Mouse (Mus musculus) 3T3-L1 (cell line): Measurements from ENCODE around the gene Col6a1.

Experiments used
- DNase-seq: peaks from one replicate; pipeline ENCODE4 v3.0.0-alpha.2; 2015; ENCODE audit warnings: low read depth, low spot score

Gene Col6a1

GRCm38 (mm10) chr10:76680758-76681650 is 45.0 kb downstream of the Col6a1 start:
- DNase-seq, result no peak

DNA sequence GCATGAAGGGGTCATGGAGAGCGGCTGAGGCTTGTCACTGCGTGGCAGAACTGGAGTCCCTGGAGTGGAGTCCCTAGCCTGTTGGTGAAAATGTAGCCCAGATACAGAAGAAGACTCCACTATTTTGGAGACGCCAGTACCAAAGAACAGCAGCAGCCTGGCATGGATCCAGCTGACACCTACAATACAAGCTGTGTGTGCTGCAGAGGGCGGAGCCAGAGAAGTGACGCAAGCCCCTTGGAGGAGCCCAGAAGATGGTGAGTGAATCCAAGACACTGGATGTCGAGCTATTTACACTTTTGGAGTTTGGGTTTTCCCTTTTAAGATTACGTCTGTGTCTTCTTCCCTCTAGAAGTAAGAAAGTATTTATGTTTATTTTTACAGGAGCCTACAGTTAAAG is 47.8 kb downstream of the Col6a1 start:
- peak; percentile 40 for DNase-seq

- no peak for DNase-seq
Observed at GRCm38 (mm10) chr10:76675268-76675667, 50.7 kb downstream of the Col6a1 start.

- no peak for DNase-seq
Observed at GRCm38 (mm10) chr10:76674581-76674980, 51.4 kb downstream of the Col6a1 start.

GRCm38 (mm10) chr10:76671939-76672338 is 54.0 kb downstream of the Col6a1 start:
- DNase-seq, result no peak

DNA sequence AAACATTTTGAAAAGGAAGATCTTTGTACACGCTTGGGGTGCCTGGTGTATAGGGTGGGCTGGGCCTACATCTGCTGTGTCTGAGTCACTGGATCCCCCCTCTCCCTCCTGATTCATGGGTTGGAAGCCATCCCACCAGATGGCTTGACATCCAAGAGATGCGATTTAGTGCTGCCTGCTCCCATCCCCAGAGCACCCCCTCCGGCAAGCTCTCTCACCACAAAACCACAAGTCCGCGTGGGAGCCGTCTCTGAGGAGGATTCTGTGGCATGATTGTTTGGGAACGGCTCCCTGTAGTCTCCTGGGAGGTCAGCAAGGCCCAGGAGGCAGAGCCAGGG is 57.1 kb downstream of the Col6a1 start:
- DNase-seq, result peak; percentile 99

DNA sequence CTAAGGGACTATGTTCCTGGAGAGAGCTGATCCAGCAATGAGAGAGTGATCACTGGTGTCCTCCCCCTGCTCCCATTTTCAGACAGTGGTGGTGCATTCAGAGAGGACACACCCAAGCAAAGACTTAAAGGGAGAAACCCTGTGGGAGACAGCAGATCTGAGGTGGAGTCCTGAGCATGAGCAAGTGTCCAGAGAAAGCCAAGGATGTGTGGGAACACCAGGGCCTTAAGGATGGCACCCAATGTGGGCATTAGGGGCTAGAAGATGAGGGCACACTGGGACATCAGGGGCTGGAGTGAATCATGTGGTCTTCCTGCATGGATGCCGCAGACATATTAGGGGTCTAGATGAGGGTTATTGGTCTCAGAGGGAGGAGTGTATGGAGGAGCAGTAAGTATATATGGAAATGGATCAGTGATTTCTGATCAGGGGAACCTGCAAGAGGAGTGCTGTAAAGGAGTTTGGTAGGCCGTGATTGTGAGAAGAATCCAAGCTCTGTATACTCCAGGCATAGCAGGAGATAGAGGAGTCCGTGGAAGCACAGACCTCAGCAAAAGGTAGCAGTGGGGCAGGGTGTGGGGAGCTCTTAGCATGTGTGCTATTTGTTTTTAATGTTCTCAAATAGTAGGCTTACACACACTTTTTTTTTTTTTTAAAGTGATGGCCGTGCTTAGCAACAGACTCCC is 57.6 kb downstream of the Col6a1 start:
- DNase-seq, result no peak

GRCm38 (mm10) chr10:76667197-76667805 is 58.7 kb downstream of the Col6a1 start:
- DNase-seq, result no peak

DNA sequence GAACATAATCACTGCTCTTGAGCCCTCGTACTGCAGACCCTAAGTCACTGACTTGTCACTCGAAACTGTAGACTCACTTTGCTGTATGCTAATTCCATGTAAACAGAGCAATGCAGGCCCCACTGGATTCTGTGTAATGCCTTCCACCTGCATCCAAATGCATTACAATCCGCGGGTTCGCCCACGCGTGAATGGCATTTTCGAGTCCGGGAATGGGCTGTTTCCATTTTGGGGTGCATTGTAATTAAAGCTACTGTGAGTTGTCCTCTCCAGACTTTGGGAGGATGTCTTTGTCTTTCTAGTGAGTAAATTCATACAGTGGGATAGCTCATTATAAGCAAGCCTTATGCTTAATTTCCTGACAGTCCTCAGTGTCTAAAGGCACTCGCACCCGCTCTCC is 60.4 kb downstream of the Col6a1 start:
- DNase-seq, result no peak

GRCm38 (mm10) chr10:76664156-76665115 is 61.5 kb downstream of the Col6a1 start:
- peak; percentile 96 for DNase-seq
